Mouse (Mus musculus): ENCODE measurements around the gene Trim62. TPM values are rescaled to one million over a fixed set of nuclear protein-coding genes. Genes with fewer than 3 reads are reported as not detected.

Gene Trim62
- polyA plus RNA-seq, 1 experiment from 2014 or later, result 7.1 TPM

DNA sequence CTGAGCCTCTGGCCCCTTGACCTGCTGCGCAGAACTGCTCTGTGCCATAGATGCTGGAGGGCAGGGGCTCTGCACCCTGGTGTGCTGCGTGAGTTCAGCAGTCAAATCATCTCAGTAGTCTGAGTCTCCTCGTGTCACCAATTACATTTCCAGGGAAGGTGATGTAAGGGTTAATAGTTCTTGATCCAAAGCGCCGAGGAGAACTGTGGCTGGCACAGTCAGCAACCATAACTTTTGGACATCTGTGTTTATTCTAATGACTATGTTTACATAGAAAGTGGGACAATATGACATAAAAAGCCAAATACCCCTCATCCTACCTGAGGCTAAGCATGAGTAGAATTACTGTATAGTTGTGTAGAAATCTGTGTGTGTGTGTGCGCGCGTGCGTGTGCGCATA lies 3.6 kb downstream of the Trim62 start:
- 72% methylated on average over 10 of the region's 10 CpGs for WGBS
- H3K27ac ChIP-seq, result no peak overlapping the region
- no peaks in the 10 kb centered on the region for H3K9me3 ChIP-seq (replicated peaks)

DNA sequence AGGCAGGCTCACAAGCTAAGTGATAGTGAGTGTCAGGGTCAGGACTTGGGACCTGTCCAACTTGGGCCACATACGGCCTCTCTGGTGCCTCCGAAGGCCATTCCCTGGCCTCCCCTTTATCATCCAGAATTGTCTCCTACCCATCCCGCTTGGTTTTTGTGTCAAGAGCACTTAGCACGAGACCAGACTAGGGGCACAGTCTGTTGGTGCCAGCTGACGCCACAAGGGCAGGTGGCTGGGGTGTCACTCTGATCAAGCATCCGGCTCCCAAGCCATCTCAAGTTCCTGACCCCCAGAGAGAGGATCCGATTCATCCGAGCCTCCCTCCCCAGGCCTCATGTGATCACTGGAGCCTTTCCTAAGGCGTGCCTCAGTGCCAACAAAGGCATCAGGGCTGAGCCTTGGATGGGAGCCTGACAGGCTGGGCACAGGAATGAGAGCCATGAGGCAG lies 4.3 kb downstream of the Trim62 start:
- H3K4me3 ChIP-seq (replicated peaks), result no peak overlapping the region
- H3K4me1 ChIP-seq, result peaks cover 65% of the 10 kb centered on the region
- 0 out of 2 replicates have a peak overlapping the region, but pooled peaks have one; percentile 23 for H3K27ac ChIP-seq
- peaks cover 5% of the 10 kb centered on the region for H3K36me3 ChIP-seq
- H3K9me3 ChIP-seq (replicated peaks), result no peaks in the 10 kb centered on the region
- ATAC-seq (replicated peaks; ENCODE audit: low FRiP score), result peak; percentile 17
- H3K4me2 ChIP-seq, result no peak overlapping the region
- H3K27me3 ChIP-seq, result no peaks in the 10 kb centered on the region
- WGBS, result 44% methylated on average over 9 of the region's 9 CpGs
- H3K9ac ChIP-seq, result no peak overlapping the region

More for the DNA sequence above, 3.6 kb downstream of the Trim62 start:
- Histone ChIP-seq H3K36me3 (peaks cover 5% of the 10 kb centered on the region), H3K4me3 (replicated peaks) (no peak overlapping the region), H3K9ac (no peak overlapping the region), H3K4me1 (peaks cover 61% of the 10 kb centered on the region), H3K4me2 (no peak overlapping the region), H3K27me3 (no peaks in the 10 kb centered on the region)
- ATAC-seq (replicated peaks; ENCODE audit: low FRiP score), result no peak

DNA sequence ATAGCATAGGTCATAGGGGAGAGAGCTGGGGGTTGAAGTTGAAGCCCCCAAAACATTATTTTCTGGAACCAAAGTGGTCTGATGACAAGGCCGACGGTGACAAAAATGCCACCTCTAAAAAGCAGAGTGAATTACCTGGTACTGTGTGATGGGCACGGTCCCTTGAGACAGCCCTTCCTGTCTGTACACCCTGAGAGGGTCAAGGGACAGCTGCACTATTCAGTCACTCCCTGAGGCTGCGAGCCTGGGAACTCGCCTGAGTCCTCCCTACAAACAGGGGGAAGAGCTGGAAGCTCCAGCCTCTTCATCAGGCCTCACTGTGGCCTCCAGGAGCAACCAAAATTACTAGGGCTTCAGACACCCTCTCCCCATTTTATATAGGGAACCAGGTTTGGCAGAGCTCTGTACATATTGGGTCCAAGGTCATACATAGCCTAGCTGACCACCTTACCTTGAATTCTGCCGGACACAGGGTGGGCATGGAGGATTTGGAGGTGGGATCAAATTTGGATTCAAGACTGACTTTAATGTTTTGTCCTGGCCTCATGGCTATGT lies 5.1 kb downstream of the Trim62 start:
- Histone ChIP-seq H3K4me1 (peaks cover 60% of the 10 kb centered on the region), H3K9me3 (replicated peaks) (no peaks in the 10 kb centered on the region), H3K36me3 (peaks cover 5% of the 10 kb centered on the region), H3K4me3 (replicated peaks) (no peak overlapping the region), H3K27ac (no peak overlapping the region), H3K4me2 (no peak overlapping the region), H3K27me3 (no peaks in the 10 kb centered on the region), H3K9ac (no peak overlapping the region)
- no peak for ATAC-seq (replicated peaks; ENCODE audit: low FRiP score)
- whole genome bisulfite sequencing, result 78% methylated on average over 6 of the region's 6 CpGs

GRCm38 (mm10) chr4:128889752-128890630 lies 6.6 kb downstream of the Trim62 start:
- no peak overlapping the region for H3K4me2 ChIP-seq
- peaks cover 50% of the 10 kb centered on the region for H3K4me1 ChIP-seq
- no peaks in the 10 kb centered on the region for H3K9me3 ChIP-seq (replicated peaks)
- H3K36me3 ChIP-seq, result peaks cover 5% of the 10 kb centered on the region
- no peak overlapping the region for H3K9ac ChIP-seq
- ATAC-seq (replicated peaks; ENCODE audit: low FRiP score), result no peak
- no peak overlapping the region for H3K27ac ChIP-seq
- no peaks in the 10 kb centered on the region for H3K27me3 ChIP-seq
- H3K4me3 ChIP-seq (replicated peaks), result no peak overlapping the region
- WGBS, result 79% methylated on average over 12 of the region's 12 CpGs

GRCm38 (mm10) chr4:128891157-128891556 lies 7.8 kb downstream of the Trim62 start:
- Histone ChIP-seq H3K4me2 (no peak overlapping the region), H3K36me3 (no peaks in the 10 kb centered on the region), H3K27ac (peak overlapping the region; percentile 1; the same call in 1 of the 2 replicates), H3K4me1 (peaks cover 47% of the 10 kb centered on the region), H3K9me3 (replicated peaks) (no peaks in the 10 kb centered on the region), H3K4me3 (replicated peaks) (no peak overlapping the region), H3K9ac (no peak overlapping the region), H3K27me3 (no peaks in the 10 kb centered on the region)
- WGBS, result 22% methylated on average over 1 of the region's 1 CpGs
- no peak for ATAC-seq (replicated peaks; ENCODE audit: low FRiP score)

GRCm38 (mm10) chr4:128891746-128892145 lies 8.4 kb downstream of the Trim62 start:
- no peaks in the 10 kb centered on the region for H3K36me3 ChIP-seq
- no peaks in the 10 kb centered on the region for H3K9me3 ChIP-seq (replicated peaks)
- H3K27me3 ChIP-seq, result no peaks in the 10 kb centered on the region
- no peak overlapping the region for H3K4me2 ChIP-seq
- peaks cover 41% of the 10 kb centered on the region for H3K4me1 ChIP-seq
- H3K4me3 ChIP-seq (replicated peaks), result no peak overlapping the region
- ATAC-seq (replicated peaks; ENCODE audit: low FRiP score), result no peak
- 82% methylated on average over 6 of the region's 6 CpGs for WGBS
- peak overlapping the region; percentile 1; the same call in 1 of the 2 replicates for H3K27ac ChIP-seq
- no peak overlapping the region for H3K9ac ChIP-seq

DNA sequence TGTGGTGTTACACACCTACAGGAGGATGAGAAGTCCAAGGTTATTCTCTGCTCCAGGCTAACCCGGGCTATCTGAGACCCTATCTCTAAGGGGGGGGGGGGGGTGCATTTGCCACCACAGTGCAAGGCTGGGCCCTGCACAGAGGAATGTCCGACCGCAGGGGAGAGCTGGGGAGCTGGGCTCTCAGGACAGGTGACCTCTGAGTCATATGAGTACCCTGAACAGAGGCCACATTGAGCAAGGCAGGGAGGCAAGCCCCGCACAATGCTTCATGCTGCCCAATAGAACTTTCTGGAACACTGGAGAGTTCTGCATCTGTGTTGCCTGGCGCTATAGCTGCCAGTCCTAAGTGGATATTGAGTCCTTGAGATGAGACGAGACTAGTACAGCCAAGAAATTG lies 8.8 kb downstream of the Trim62 start:
- Histone ChIP-seq H3K4me1 (peaks cover 37% of the 10 kb centered on the region), H3K9ac (no peak overlapping the region), H3K4me3 (replicated peaks) (no peak overlapping the region), H3K9me3 (replicated peaks) (no peaks in the 10 kb centered on the region), H3K27me3 (no peaks in the 10 kb centered on the region), H3K4me2 (no peak overlapping the region), H3K36me3 (no peaks in the 10 kb centered on the region), H3K27ac (no peak overlapping the region)
- WGBS, result 71% methylated on average over 6 of the region's 6 CpGs
- no peak for ATAC-seq (replicated peaks; ENCODE audit: low FRiP score)

DNA sequence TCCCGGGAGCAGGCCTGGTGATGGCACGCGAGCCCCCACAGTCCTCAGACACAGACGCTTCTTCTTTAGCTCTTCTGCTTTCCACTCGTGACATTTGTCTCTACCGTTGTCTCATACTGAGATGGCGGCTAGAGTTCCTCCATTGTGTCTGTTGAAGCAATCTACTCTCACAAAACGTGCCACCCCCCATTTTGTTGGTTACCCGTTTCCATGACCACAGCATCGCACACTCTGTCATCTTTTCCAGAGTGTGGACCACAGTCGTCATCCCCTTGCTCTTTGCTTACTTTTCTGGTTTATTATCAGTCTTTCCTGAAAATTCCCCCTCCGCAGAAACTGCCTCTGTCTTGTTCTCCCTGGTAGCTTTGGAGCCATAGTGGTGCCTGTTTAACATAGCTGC lies 10.7 kb downstream of the Trim62 start:
- Histone ChIP-seq H3K4me3 (replicated peaks) (no peak overlapping the region), H3K4me1 (peaks cover 42% of the 10 kb centered on the region), H3K27ac (no peak overlapping the region), H3K4me2 (no peak overlapping the region), H3K27me3 (no peaks in the 10 kb centered on the region), H3K9ac (no peak overlapping the region), H3K9me3 (replicated peaks) (no peaks in the 10 kb centered on the region), H3K36me3 (no peaks in the 10 kb centered on the region)
- ATAC-seq (replicated peaks; ENCODE audit: low FRiP score), result no peak
- 87% methylated on average over 12 of the region's 12 CpGs for WGBS

- ATAC-seq (replicated peaks; ENCODE audit: low FRiP score), result no peak
- H3K9me3 ChIP-seq (replicated peaks), result no peaks in the 10 kb centered on the region
- H3K9ac ChIP-seq, result no peak overlapping the region
- H3K27me3 ChIP-seq, result no peaks in the 10 kb centered on the region
- peaks cover 5% of the 10 kb centered on the region for H3K36me3 ChIP-seq
- 94% methylated on average over 4 of the region's 4 CpGs for WGBS
- H3K4me1 ChIP-seq, result peaks cover 43% of the 10 kb centered on the region
- no peak overlapping the region for H3K4me2 ChIP-seq
- no peak overlapping the region for H3K27ac ChIP-seq
- H3K4me3 ChIP-seq (replicated peaks), result no peak overlapping the region
Observed at GRCm38 (mm10) chr4:128895841-128896240, 12.5 kb downstream of the Trim62 start.

DNA sequence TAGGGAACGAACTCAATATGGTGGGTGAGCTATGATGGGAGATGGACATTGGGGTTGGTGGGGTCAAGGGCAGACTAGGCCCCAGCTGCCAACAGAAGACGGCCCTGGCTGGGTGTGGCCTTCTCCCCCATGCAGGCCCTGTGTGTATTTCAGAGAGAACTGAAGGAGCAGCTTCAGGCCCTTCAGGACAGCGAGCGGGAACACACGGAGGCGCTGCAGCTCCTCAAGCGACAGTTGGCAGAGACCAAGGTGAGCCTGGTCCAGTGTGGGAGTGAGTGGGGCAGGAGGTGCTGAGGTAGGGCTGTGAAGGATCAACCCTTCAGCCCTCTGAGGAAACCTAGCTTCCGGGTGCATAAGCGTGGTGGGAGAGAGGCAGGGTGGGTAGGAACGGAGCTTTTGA lies 13.3 kb downstream of the Trim62 start:
- no peak overlapping the region for H3K4me3 ChIP-seq (replicated peaks)
- no peaks in the 10 kb centered on the region for H3K9me3 ChIP-seq (replicated peaks)
- peaks cover 8% of the 10 kb centered on the region for H3K36me3 ChIP-seq
- H3K4me2 ChIP-seq, result no peak overlapping the region
- no peaks in the 10 kb centered on the region for H3K27me3 ChIP-seq
- 91% methylated on average over 10 of the region's 10 CpGs for WGBS
- ATAC-seq (replicated peaks; ENCODE audit: low FRiP score), result no peak
- peaks cover 36% of the 10 kb centered on the region for H3K4me1 ChIP-seq
- H3K27ac ChIP-seq, result no peak overlapping the region
- H3K9ac ChIP-seq, result no peak overlapping the region

DNA sequence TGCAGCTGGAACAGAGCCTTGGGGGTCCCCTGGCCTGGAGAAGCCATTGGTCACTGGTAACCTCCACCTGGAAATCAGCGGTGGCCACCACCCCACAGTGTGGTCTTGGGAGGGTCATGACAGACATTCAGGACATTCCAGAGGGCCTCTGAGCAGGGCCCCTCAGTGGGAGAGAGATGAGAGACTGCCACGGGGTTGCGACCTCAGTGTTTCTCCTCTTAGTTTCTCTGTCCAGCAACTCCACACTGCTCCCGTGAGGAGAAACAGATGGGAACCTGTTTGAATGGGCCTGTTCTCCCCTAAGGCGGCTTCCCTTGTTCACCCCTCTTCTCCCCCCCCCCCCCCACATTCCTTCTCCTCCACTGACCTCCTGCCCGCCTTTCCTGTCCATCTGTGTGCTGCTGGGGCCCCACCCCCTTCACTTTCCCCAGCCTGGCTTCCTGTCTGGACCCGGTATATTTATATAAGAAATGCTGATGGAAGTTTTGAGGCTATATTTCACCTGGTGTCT lies 14.6 kb downstream of the Trim62 start:
- Histone ChIP-seq H3K9me3 (replicated peaks) (no peaks in the 10 kb centered on the region), H3K4me2 (0 out of 2 replicates have a peak overlapping the region, but pooled peaks have one; percentile 8), H3K27me3 (no peaks in the 10 kb centered on the region), H3K4me3 (replicated peaks) (no peak overlapping the region), H3K4me1 (peaks cover 32% of the 10 kb centered on the region), H3K27ac (peak overlapping the region; percentile 92), H3K9ac (no peak overlapping the region), H3K36me3 (peaks cover 19% of the 10 kb centered on the region)
- 9% methylated on average over 6 of the region's 7 CpGs for WGBS
- ATAC-seq (replicated peaks; ENCODE audit: low FRiP score), result peak; percentile 55

DNA sequence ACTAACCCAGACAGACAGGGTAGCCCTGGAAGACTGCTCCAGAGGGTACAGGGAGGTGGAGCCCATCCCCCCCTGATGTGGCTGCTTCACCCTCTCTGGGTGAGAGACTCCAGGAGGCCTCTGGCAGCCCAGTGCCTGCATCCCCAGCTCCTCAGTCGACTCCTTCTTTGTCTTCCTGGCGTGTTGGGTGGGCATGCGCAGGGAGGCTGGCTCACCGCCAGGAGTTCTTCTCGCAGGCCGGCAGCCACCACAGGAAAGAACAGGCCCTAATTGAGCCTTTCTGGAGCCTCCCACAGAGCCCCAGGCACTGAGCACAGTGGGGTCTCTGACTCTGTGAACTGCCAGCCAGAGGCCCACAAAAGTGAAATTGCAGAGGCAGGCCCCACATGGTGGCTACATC lies 16.0 kb downstream of the Trim62 start:
- Histone ChIP-seq H3K4me2 (no peak overlapping the region), H3K4me3 (replicated peaks) (no peak overlapping the region), H3K9me3 (replicated peaks) (no peaks in the 10 kb centered on the region), H3K27ac (peak overlapping the region; percentile 92), H3K4me1 (peaks cover 41% of the 10 kb centered on the region), H3K36me3 (peaks cover 26% of the 10 kb centered on the region), H3K27me3 (no peaks in the 10 kb centered on the region), H3K9ac (peak overlapping the region; percentile 38)
- peak; percentile 69 for ATAC-seq (replicated peaks; ENCODE audit: low FRiP score)
- WGBS, result 2% methylated on average over 6 of the region's 6 CpGs
